18 mouse cellular contexts compared by ENCODE assay signal in the genomic region with DNA sequence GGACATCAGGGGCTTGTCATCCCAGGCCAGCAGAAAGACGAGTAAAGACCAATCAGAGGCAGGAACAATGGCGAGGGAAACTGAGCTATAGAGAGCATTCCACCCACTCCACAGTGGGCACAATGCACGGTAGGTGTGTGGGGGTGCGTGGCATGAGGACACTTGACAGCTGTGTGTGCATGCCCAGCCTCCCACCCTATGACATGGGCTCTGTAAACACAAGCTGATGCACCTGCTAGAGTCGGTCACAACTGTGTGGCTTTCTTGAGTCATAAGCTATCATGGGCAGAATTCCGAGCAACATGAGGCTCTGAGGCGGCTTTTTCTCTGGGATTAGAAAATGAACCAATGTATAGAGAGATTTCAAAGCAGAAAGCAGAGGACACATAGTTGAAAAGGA.
DNase-seq lines count a peak whose midpoint lies in the region; ATAC-seq lines count a peak whose summit lies in the region.
"Had no signal": no experiment of that assay in that cellular context is flagged by ENCODE, and none has a peak within 500 bp of the region (broad histone marks: within the 10 kb centered on the region; RNA-seq: fewer than 3 reads in every experiment).

No protein-coding gene starts in this region.

- H3K27ac ChIP-seq in hindbrain, embryonic 14.5 days = peak overlapping the region; percentile 67; the same call in 1 of the 2 replicates
- H3K27ac ChIP-seq in hindbrain, embryonic 10.5 days = no peak overlapping the region
- H3K27ac ChIP-seq in midbrain, embryonic 12.5 days (replicated peaks) = 0 out of 2 replicates have a peak overlapping the region, but pooled peaks have one; percentile 52
- H3K27ac ChIP-seq in midbrain, embryonic 11.5 days (ENCODE audit: low read depth, low read length) = no peak overlapping the region
- H3K27ac ChIP-seq in forebrain, embryonic 14.5 days (ENCODE audit: low read depth, low read length) = peak overlapping the region; percentile 14; the same call in 1 of the 2 replicates
- peak overlapping the region; percentile 32 for H3K27ac ChIP-seq in midbrain, embryonic 15.5 days
- H3K27ac ChIP-seq: embryonic facial prominence, embryonic 13.5 days; liver, embryonic 14.5 days; lung, embryonic 15.5 days; neural tube, embryonic 12.5 days had no signal

- H3K4me1 ChIP-seq in hindbrain, embryonic 14.5 days (replicated peaks; ENCODE audit: control insufficient read depth, insufficient read depth, low read length) = peaks cover 20% of the 10 kb centered on the region
- H3K4me1 ChIP-seq in hindbrain, embryonic 10.5 days (replicated peaks) = peaks cover 28% of the 10 kb centered on the region
- peaks cover 26% of the 10 kb centered on the region for H3K4me1 ChIP-seq in midbrain, embryonic 12.5 days
- H3K4me1 ChIP-seq in midbrain, embryonic 11.5 days (ENCODE audit: control insufficient read depth, insufficient read depth, low read length) = peaks cover 7% of the 10 kb centered on the region; the same call in 1 of the 2 replicates
- peaks cover 12% of the 10 kb centered on the region for H3K4me1 ChIP-seq in forebrain, embryonic 14.5 days (ENCODE audit: control insufficient read depth, insufficient read depth, low read length)
- H3K4me1 ChIP-seq in midbrain, embryonic 15.5 days = peaks cover 35% of the 10 kb centered on the region
- H3K4me1 ChIP-seq: lung, embryonic 15.5 days had no signal

- WGBS in hindbrain, embryonic 14.5 days = 64% methylated on average over 7 of the region's 7 CpGs
- 71% methylated on average over 7 of the region's 7 CpGs for WGBS in hindbrain, embryonic 10.5 days
- 74% methylated on average over 7 of the region's 7 CpGs for WGBS in midbrain, embryonic 12.5 days
- WGBS in midbrain, embryonic 11.5 days = 65% methylated on average over 7 of the region's 7 CpGs
- WGBS in forebrain, embryonic 14.5 days = 64% methylated on average over 7 of the region's 7 CpGs
- WGBS in midbrain, embryonic 15.5 days = 50% methylated on average over 7 of the region's 7 CpGs

- no peaks in the 10 kb centered on the region for H3K36me3 ChIP-seq in hindbrain, embryonic 14.5 days (replicated peaks; ENCODE audit: control insufficient read depth, insufficient read depth)
- H3K36me3 ChIP-seq in hindbrain, embryonic 10.5 days = no peaks in the 10 kb centered on the region
- no peaks in the 10 kb centered on the region for H3K36me3 ChIP-seq in midbrain, embryonic 12.5 days
- no peaks in the 10 kb centered on the region for H3K36me3 ChIP-seq in midbrain, embryonic 11.5 days (ENCODE audit: control insufficient read depth, insufficient read depth, low read length)
- no peaks in the 10 kb centered on the region for H3K36me3 ChIP-seq in forebrain, embryonic 14.5 days (ENCODE audit: control insufficient read depth, insufficient read depth, low read length)
- no peaks in the 10 kb centered on the region for H3K36me3 ChIP-seq in midbrain, embryonic 15.5 days (replicated peaks)
- H3K36me3 ChIP-seq: embryonic facial prominence, embryonic 13.5 days; hindbrain, embryonic 15.5 days; lung, embryonic 15.5 days; neural tube, embryonic 12.5 days had no signal

- DNase-seq in hindbrain, embryonic 14.5 days (ENCODE audit: low spot score) = no peak
- DNase-seq in hindbrain, embryonic 10.5 days (ENCODE audit: low spot score) = no peak
- DNase-seq in midbrain, embryonic 11.5 days (ENCODE audit: low spot score, missing footprints) = no peak
- no peak for DNase-seq in forebrain, embryonic 14.5 days (ENCODE audit: low spot score)
- no peak for DNase-seq in cerebellum, adult 11-12 months
- DNase-seq: adrenal gland, adult 2 months; gastrocnemius, postnatal 36 days; kidney, postnatal 36 days; lung, postnatal 4 days; thymus, adult 2 months had no signal

- H3K4me2 ChIP-seq in hindbrain, embryonic 14.5 days (replicated peaks) = no peak overlapping the region
- H3K4me2 ChIP-seq in midbrain, embryonic 12.5 days (replicated peaks) = no peak overlapping the region
- H3K4me2 ChIP-seq in midbrain, embryonic 11.5 days = no peak overlapping the region
- no peak overlapping the region for H3K4me2 ChIP-seq in forebrain, embryonic 14.5 days (ENCODE audit: low read length)
- H3K4me2 ChIP-seq in midbrain, embryonic 15.5 days = no peak overlapping the region
- H3K4me2 ChIP-seq: embryonic facial prominence, embryonic 13.5 days; lung, embryonic 15.5 days; neural tube, embryonic 12.5 days had no signal

- H3K27me3 ChIP-seq in hindbrain, embryonic 14.5 days (ENCODE audit: control insufficient read depth, insufficient read depth, low read length) = no peaks in the 10 kb centered on the region
- no peaks in the 10 kb centered on the region for H3K27me3 ChIP-seq in hindbrain, embryonic 10.5 days (ENCODE audit: insufficient read depth, poor library complexity, severe bottlenecking)
- no peaks in the 10 kb centered on the region for H3K27me3 ChIP-seq in midbrain, embryonic 12.5 days
- no peaks in the 10 kb centered on the region for H3K27me3 ChIP-seq in midbrain, embryonic 11.5 days (ENCODE audit: control insufficient read depth, insufficient read depth, low read length)
- H3K27me3 ChIP-seq in forebrain, embryonic 14.5 days (replicated peaks; ENCODE audit: control insufficient read depth, insufficient read depth, low read length) = no peaks in the 10 kb centered on the region
- no peaks in the 10 kb centered on the region for H3K27me3 ChIP-seq in midbrain, embryonic 15.5 days (replicated peaks)
- H3K27me3 ChIP-seq: embryonic facial prominence, embryonic 13.5 days; hindbrain, embryonic 15.5 days; lung, embryonic 15.5 days; neural tube, embryonic 12.5 days had no signal

- ATAC-seq in hindbrain, embryonic 14.5 days (ENCODE audit: low FRiP score) = no peak
- ATAC-seq in midbrain, embryonic 12.5 days (ENCODE audit: low FRiP score, low read depth) = no peak
- no peak for ATAC-seq in midbrain, embryonic 11.5 days (ENCODE audit: low FRiP score)
- no peak for ATAC-seq in forebrain, embryonic 14.5 days
- ATAC-seq in midbrain, embryonic 15.5 days (replicated peaks) = no peak
- ATAC-seq: intestine, embryonic 16.5 days had no signal

- H3K4me3 ChIP-seq in hindbrain, embryonic 14.5 days (replicated peaks; ENCODE audit: low read length) = no peak overlapping the region
- no peak overlapping the region for H3K4me3 ChIP-seq in hindbrain, embryonic 10.5 days
- H3K4me3 ChIP-seq in midbrain, embryonic 12.5 days = no peak overlapping the region
- no peak overlapping the region for H3K4me3 ChIP-seq in midbrain, embryonic 11.5 days (ENCODE audit: low read depth, low read length)
- H3K4me3 ChIP-seq in forebrain, embryonic 14.5 days (ENCODE audit: low read depth, low read length) = no peak overlapping the region
- H3K4me3 ChIP-seq in midbrain, embryonic 15.5 days = no peak overlapping the region
- H3K4me3 ChIP-seq: embryonic facial prominence, embryonic 13.5 days; hindbrain, embryonic 15.5 days; lung, embryonic 15.5 days; neural tube, embryonic 12.5 days had no signal

- H3K9me3 ChIP-seq in hindbrain, embryonic 14.5 days (ENCODE audit: control insufficient read depth, low read length) = no peaks in the 10 kb centered on the region
- no peaks in the 10 kb centered on the region for H3K9me3 ChIP-seq in hindbrain, embryonic 10.5 days
- no peaks in the 10 kb centered on the region for H3K9me3 ChIP-seq in midbrain, embryonic 12.5 days
- H3K9me3 ChIP-seq in midbrain, embryonic 11.5 days (ENCODE audit: control insufficient read depth, low read length) = no peaks in the 10 kb centered on the region
- no peaks in the 10 kb centered on the region for H3K9me3 ChIP-seq in forebrain, embryonic 14.5 days (replicated peaks; ENCODE audit: control insufficient read depth, low read length)
- H3K9me3 ChIP-seq in midbrain, embryonic 15.5 days = no peaks in the 10 kb centered on the region
- H3K9me3 ChIP-seq: embryonic facial prominence, embryonic 13.5 days; hindbrain, embryonic 15.5 days; lung, embryonic 15.5 days; neural tube, embryonic 12.5 days had no signal

- H3K9ac ChIP-seq in hindbrain, embryonic 14.5 days = no peak overlapping the region
- no peak overlapping the region for H3K9ac ChIP-seq in midbrain, embryonic 12.5 days (replicated peaks)
- H3K9ac ChIP-seq in midbrain, embryonic 11.5 days (ENCODE audit: low read length) = no peak overlapping the region
- no peak overlapping the region for H3K9ac ChIP-seq in forebrain, embryonic 14.5 days (ENCODE audit: low read length)
- no peak overlapping the region for H3K9ac ChIP-seq in midbrain, embryonic 15.5 days
- H3K9ac ChIP-seq: embryonic facial prominence, embryonic 13.5 days; hindbrain, embryonic 15.5 days; liver, embryonic 14.5 days; lung, embryonic 15.5 days; neural tube, embryonic 12.5 days had no signal

Comparison
In these comparisons a context has a peak if more than half of its experiments do, and no peak if none do; other contexts are left out.
1. H3K27ac ChIP-seq: peak in hindbrain, embryonic 14.5 days (single experiment), midbrain, embryonic 12.5 days (single experiment), forebrain, embryonic 14.5 days (single experiment) and midbrain, embryonic 15.5 days (single experiment); none in hindbrain, embryonic 10.5 days (single experiment) and midbrain, embryonic 11.5 days (single experiment).